19 mouse cellular contexts compared by ENCODE assay signal in genomic region chr14:23523825-23524491, GRCm38 (mm10).
DNase-seq lines count a peak whose midpoint lies in the region; ATAC-seq and TF ChIP-seq lines count a peak whose summit lies in the region.
"Had no signal": no experiment of that assay in that cellular context is flagged by ENCODE, and none has a peak within 500 bp of the region (broad histone marks: within the 10 kb centered on the region; RNA-seq: fewer than 3 reads in every experiment).

No protein-coding gene starts in this region.

- H3K27ac ChIP-seq in lung, embryonic 14.5 days (ENCODE audit: low read depth): peak overlapping the region; percentile 78
- H3K27ac ChIP-seq in embryonic facial prominence, embryonic 14.5 days (replicated peaks; ENCODE audit: low read depth, low read length): peak overlapping the region; percentile 13; the same call in 1 of the 2 replicates
- peak overlapping the region; percentile 64 for H3K27ac ChIP-seq in limb, embryonic 12.5 days
- no peak overlapping the region for H3K27ac ChIP-seq in stomach, postnatal 0 days (replicated peaks)
- H3K27ac ChIP-seq: forebrain, embryonic 13.5 days; heart, embryonic 13.5 days; hindbrain, postnatal 0 days had no signal

- peaks cover 7% of the 10 kb centered on the region; the same call in 1 of the 2 replicates for H3K4me1 ChIP-seq in lung, embryonic 14.5 days (ENCODE audit: insufficient read depth)
- peaks cover 20% of the 10 kb centered on the region for H3K4me1 ChIP-seq in embryonic facial prominence, embryonic 14.5 days (ENCODE audit: control insufficient read depth, insufficient read depth, low read length)
- peaks cover 46% of the 10 kb centered on the region for H3K4me1 ChIP-seq in limb, embryonic 12.5 days (replicated peaks)
- H3K4me1 ChIP-seq in stomach, postnatal 0 days (replicated peaks; ENCODE audit: control insufficient read depth, insufficient read depth): no peaks in the 10 kb centered on the region
- H3K4me1 ChIP-seq: forebrain, embryonic 13.5 days; megakaryocyte, embryonic 14.5 days had no signal

- no peaks in the 10 kb centered on the region for H3K36me3 ChIP-seq in lung, embryonic 14.5 days (ENCODE audit: insufficient read depth)
- H3K36me3 ChIP-seq in embryonic facial prominence, embryonic 14.5 days (ENCODE audit: control insufficient read depth, insufficient read depth, low read length): no peaks in the 10 kb centered on the region
- H3K36me3 ChIP-seq in limb, embryonic 12.5 days: no peaks in the 10 kb centered on the region
- no peaks in the 10 kb centered on the region for H3K36me3 ChIP-seq in stomach, postnatal 0 days (ENCODE audit: control insufficient read depth, insufficient read depth, low read length)
- H3K36me3 ChIP-seq: heart, embryonic 13.5 days had no signal

- H3K9ac ChIP-seq in lung, embryonic 14.5 days: no peak overlapping the region
- H3K9ac ChIP-seq in embryonic facial prominence, embryonic 14.5 days (ENCODE audit: low read depth, low read length): no peak overlapping the region
- H3K9ac ChIP-seq in limb, embryonic 12.5 days (replicated peaks): no peak overlapping the region
- H3K9ac ChIP-seq in stomach, postnatal 0 days (ENCODE audit: low read length): no peak overlapping the region
- H3K9ac ChIP-seq: forebrain, embryonic 13.5 days; heart, embryonic 13.5 days; liver, postnatal 0 days had no signal

- peak; percentile 76 for ATAC-seq in lung, embryonic 14.5 days (ENCODE audit: insufficient read depth)
- ATAC-seq in embryonic facial prominence, embryonic 14.5 days (ENCODE audit: low read depth): peak; percentile 47; the same call in 1 of the 2 replicates
- ATAC-seq in limb, embryonic 12.5 days (ENCODE audit: insufficient number of reproducible peaks, insufficient read depth, low FRiP score, low TSS enrichment, low read depth): no peak
- no peak for ATAC-seq in stomach, postnatal 0 days (ENCODE audit: low FRiP score, low TSS enrichment)
- ATAC-seq: forebrain, embryonic 13.5 days; hindbrain, postnatal 0 days; liver, postnatal 0 days; midbrain, embryonic 16.5 days had no signal

- no peak overlapping the region for H3K4me2 ChIP-seq in lung, embryonic 14.5 days
- no peak overlapping the region for H3K4me2 ChIP-seq in embryonic facial prominence, embryonic 14.5 days (ENCODE audit: low read depth, low read length)
- no peak overlapping the region for H3K4me2 ChIP-seq in limb, embryonic 12.5 days
- no peak overlapping the region for H3K4me2 ChIP-seq in stomach, postnatal 0 days (replicated peaks; ENCODE audit: low read depth)
- H3K4me2 ChIP-seq: forebrain, embryonic 13.5 days; heart, embryonic 13.5 days had no signal

- TF ChIP-seq EP300 in stomach, postnatal 0 days (optimal IDR thresholded peaks at IDR 0.05): no peak

- no peaks in the 10 kb centered on the region for H3K9me3 ChIP-seq in lung, embryonic 14.5 days (ENCODE audit: low read depth, low read length)
- no peaks in the 10 kb centered on the region for H3K9me3 ChIP-seq in embryonic facial prominence, embryonic 14.5 days (ENCODE audit: control insufficient read depth, low read length)
- no peaks in the 10 kb centered on the region for H3K9me3 ChIP-seq in limb, embryonic 12.5 days
- H3K9me3 ChIP-seq in stomach, postnatal 0 days (ENCODE audit: control insufficient read depth, low read length): no peaks in the 10 kb centered on the region
- H3K9me3 ChIP-seq: forebrain, embryonic 13.5 days; heart, embryonic 13.5 days; megakaryocyte, embryonic 14.5 days had no signal

- TF ChIP-seq CTCF in lung, embryonic 14.5 days (IDR thresholded peaks at IDR 0.05; ENCODE audit: low read depth): no peak
- TF ChIP-seq CTCF in stomach, postnatal 0 days (IDR thresholded peaks at IDR 0.05; ENCODE audit: low read depth): no peak

- DNase-seq in lung, embryonic 14.5 days: peak; percentile 86
- DNase-seq in lung, postnatal 4 days: no peak
- DNase-seq in embryo, embryonic 11 days: peak; percentile 47
- peak; percentile 93 for DNase-seq in embryonic facial prominence, embryonic 14.5 days (ENCODE audit: low spot score)
- no peak for DNase-seq in frontal cortex, adult 2 months (ENCODE audit: extremely low spot score in 1 of 2, low spot score in 1 of 2)
- no peak for DNase-seq in stomach, postnatal 0 days (ENCODE audit: low spot score)
- DNase-seq: cerebellum, adult 8-10 months; gastrocnemius, postnatal 36 days; heart, postnatal 36 days; kidney, adult 8-10 months; liver; liver, postnatal 0 days; thymus, postnatal 14 days had no signal

- no peaks in the 10 kb centered on the region for H3K27me3 ChIP-seq in lung, embryonic 14.5 days (ENCODE audit: insufficient read depth, low read length)
- no peaks in the 10 kb centered on the region for H3K27me3 ChIP-seq in embryonic facial prominence, embryonic 14.5 days (replicated peaks; ENCODE audit: control insufficient read depth, insufficient read depth, low read length)
- H3K27me3 ChIP-seq in limb, embryonic 12.5 days: peaks cover 4% of the 10 kb centered on the region; the same call in 1 of the 2 replicates
- H3K27me3 ChIP-seq in stomach, postnatal 0 days (ENCODE audit: control insufficient read depth, insufficient read depth, low read length): no peaks in the 10 kb centered on the region
- H3K27me3 ChIP-seq: forebrain, embryonic 13.5 days; heart, embryonic 13.5 days; megakaryocyte, embryonic 14.5 days had no signal

- WGBS in lung, embryonic 14.5 days: 34% methylated on average over 6 of the region's 6 CpGs
- 34% methylated on average over 6 of the region's 6 CpGs for WGBS in embryonic facial prominence, embryonic 14.5 days
- WGBS in limb, embryonic 12.5 days: 15% methylated on average over 6 of the region's 6 CpGs
- WGBS in stomach, postnatal 0 days: 52% methylated on average over 6 of the region's 6 CpGs

- H3K4me3 ChIP-seq in lung, embryonic 14.5 days (ENCODE audit: low read depth, low read length): no peak overlapping the region
- no peak overlapping the region for H3K4me3 ChIP-seq in embryonic facial prominence, embryonic 14.5 days (ENCODE audit: low read depth, low read length)
- no peak overlapping the region for H3K4me3 ChIP-seq in limb, embryonic 12.5 days (replicated peaks)
- H3K4me3 ChIP-seq in stomach, postnatal 0 days (ENCODE audit: low read depth, low read length): no peak overlapping the region
- H3K4me3 ChIP-seq: forebrain, embryonic 13.5 days; heart, embryonic 13.5 days; megakaryocyte, embryonic 14.5 days had no signal

Comparison
In these comparisons a context has a peak if more than half of its experiments do, and no peak if none do; other contexts are left out.
1. DNase-seq: peak in lung, embryonic 14.5 days (single experiment), embryo, embryonic 11 days (single experiment) and embryonic facial prominence, embryonic 14.5 days (single experiment); none in lung, postnatal 4 days (0 of 2), frontal cortex, adult 2 months (0 of 2) and stomach, postnatal 0 days (single experiment).
2. ATAC-seq: peak in lung, embryonic 14.5 days (single experiment) and embryonic facial prominence, embryonic 14.5 days (single experiment); none in limb, embryonic 12.5 days (single experiment) and stomach, postnatal 0 days (single experiment).